Mouse (Mus musculus) E14TG2a.4 (cell line): ENCODE measurements around the gene Tmem63a.

ENCODE experiments used
- CTCF ChIP-seq: conservative IDR thresholded peaks from 2 replicates; pipeline ENCODE4 v1.5.1; 2014; ENCODE audit warnings: low read length
- NANOG ChIP-seq: IDR thresholded peaks from 2 replicates; pipeline ENCODE4 v1.6.1; 2014; ENCODE audit warnings: borderline replicate concordance, low read length, mixed read lengths
- POU5F1 ChIP-seq: IDR thresholded peaks from 2 replicates; pipeline ENCODE4 v1.6.1; 2014; ENCODE audit warnings: low read length, borderline replicate concordance

DNA sequence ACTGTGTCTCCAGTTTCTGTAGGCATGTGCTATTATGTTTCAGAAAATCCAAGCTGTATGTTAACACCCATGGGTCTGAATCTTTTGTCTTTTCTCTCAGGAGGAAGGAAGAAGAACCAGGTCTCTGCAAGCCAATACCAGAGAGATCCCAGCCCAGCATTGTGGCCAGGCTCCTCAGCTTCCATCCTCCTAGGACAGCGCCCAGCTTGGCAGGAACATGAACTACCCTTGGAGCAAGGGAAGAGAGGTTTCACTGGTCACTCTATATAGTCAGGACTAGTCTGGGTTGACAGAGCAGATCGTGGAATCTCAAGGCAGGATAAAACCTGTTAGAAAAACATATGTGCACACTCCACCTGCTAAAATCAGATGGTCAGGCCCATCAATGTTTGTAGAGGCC is 61.6 kb downstream of the Tmem63a start:
- TF ChIP-seq CTCF (no peak), NANOG (no peak), POU5F1 (no peak)
